Mouse (Mus musculus): Measurements from ENCODE around the gene Hemk1. TPM values are rescaled to one million over a fixed set of nuclear protein-coding genes. Genes with fewer than 3 reads are reported as not detected.
A peak's percentile ranks its signal among the peaks of the same experiment; 100 is the strongest.

Gene Hemk1
- polyA plus RNA-seq, 1 experiment from 2014 or later: 17.2 TPM

GRCm38 (mm10) chr9:107324799-107325561 lies 13.2 kb downstream of the Hemk1 start:
- Histone ChIP-seq H3K4me2 (no peak overlapping the region), H3K9me3 (no peaks in the 10 kb centered on the region), H3K9ac (no peak overlapping the region), H3K27ac (replicated peaks) (no peak overlapping the region), H3K36me3 (no peaks in the 10 kb centered on the region), H3K4me1 (replicated peaks) (no peaks in the 10 kb centered on the region), H3K27me3 (no peaks in the 10 kb centered on the region), H3K4me3 (no peak overlapping the region)
- WGBS: 63% methylated on average over 4 of the region's 4 CpGs
- ATAC-seq (ENCODE audit: low FRiP score, low read depth): no peak

DNA sequence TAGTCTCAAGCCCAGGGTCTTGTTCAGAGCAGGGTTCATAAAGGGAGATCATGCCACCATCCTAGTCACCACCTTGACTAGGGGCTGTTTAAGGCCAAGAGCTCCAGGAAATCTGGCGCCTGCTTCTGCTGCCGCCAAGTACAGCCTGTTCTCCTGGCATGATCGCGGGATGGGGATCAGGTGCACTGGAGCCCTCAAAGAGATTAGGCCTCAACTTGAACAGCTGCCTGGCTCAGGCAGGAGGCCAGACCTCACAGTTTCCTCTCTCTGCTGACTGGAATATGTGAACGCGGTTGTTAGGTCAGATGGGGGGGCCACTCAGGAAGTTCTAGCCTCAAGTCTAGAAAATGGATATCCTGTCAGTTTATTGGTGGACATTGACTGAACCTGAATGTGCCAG lies 14.6 kb downstream of the Hemk1 start:
- ATAC-seq (ENCODE audit: low FRiP score, low read depth): 0 out of 2 replicates have a peak, but pooled peaks have one; percentile 38
- no peaks in the 10 kb centered on the region for H3K4me1 ChIP-seq (replicated peaks)
- no peak overlapping the region for H3K4me3 ChIP-seq
- no peak overlapping the region for H3K4me2 ChIP-seq
- H3K27me3 ChIP-seq: no peaks in the 10 kb centered on the region
- H3K36me3 ChIP-seq: no peaks in the 10 kb centered on the region
- 52% methylated on average over 6 of the region's 6 CpGs for WGBS
- no peak overlapping the region for H3K27ac ChIP-seq (replicated peaks)
- no peaks in the 10 kb centered on the region for H3K9me3 ChIP-seq
- no peak overlapping the region for H3K9ac ChIP-seq

GRCm38 (mm10) chr9:107322461-107323050 lies 15.6 kb downstream of the Hemk1 start:
- Histone ChIP-seq H3K4me3 (no peak overlapping the region), H3K4me1 (replicated peaks) (no peaks in the 10 kb centered on the region), H3K9me3 (no peaks in the 10 kb centered on the region), H3K27me3 (no peaks in the 10 kb centered on the region), H3K9ac (no peak overlapping the region), H3K4me2 (no peak overlapping the region), H3K27ac (replicated peaks) (no peak overlapping the region), H3K36me3 (no peaks in the 10 kb centered on the region)
- 86% methylated on average over 8 of the region's 8 CpGs for WGBS
- ATAC-seq (ENCODE audit: low FRiP score, low read depth): no peak

- Histone ChIP-seq H3K4me3 (no peak overlapping the region), H3K36me3 (no peaks in the 10 kb centered on the region), H3K4me1 (replicated peaks) (no peaks in the 10 kb centered on the region), H3K9ac (no peak overlapping the region), H3K9me3 (no peaks in the 10 kb centered on the region), H3K27ac (replicated peaks) (no peak overlapping the region), H3K4me2 (no peak overlapping the region), H3K27me3 (no peaks in the 10 kb centered on the region)
- ATAC-seq (ENCODE audit: low FRiP score, low read depth): no peak
- WGBS: 77% methylated on average over 2 of the region's 2 CpGs
These were observed 22.4 kb downstream of the Hemk1 start for GRCm38 (mm10) chr9:107315791-107316190.

DNA sequence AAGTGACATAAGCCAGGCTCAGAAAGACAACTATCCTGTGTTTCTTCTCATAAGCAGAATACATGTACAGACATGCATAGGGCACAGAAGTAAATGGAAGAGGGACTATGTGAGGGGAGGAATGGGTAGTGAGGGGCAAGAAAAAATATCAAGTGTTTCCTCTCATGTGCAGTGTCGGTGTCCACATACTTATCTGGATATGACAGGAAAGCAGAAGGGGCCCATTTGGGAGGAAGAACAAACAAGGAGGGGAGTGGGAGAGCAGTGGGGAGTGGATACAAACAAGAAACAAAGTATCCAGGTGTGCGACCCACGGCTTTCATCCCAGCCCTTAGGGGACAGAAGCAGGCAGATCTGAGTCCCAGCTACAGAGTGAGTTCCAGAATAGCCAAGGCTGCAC lies 24.2 kb downstream of the Hemk1 start:
- no peaks in the 10 kb centered on the region for H3K36me3 ChIP-seq
- no peak overlapping the region for H3K27ac ChIP-seq (replicated peaks)
- no peak overlapping the region for H3K9ac ChIP-seq
- H3K27me3 ChIP-seq: no peaks in the 10 kb centered on the region
- no peaks in the 10 kb centered on the region for H3K9me3 ChIP-seq
- WGBS: 84% methylated on average over 3 of the region's 3 CpGs
- no peaks in the 10 kb centered on the region for H3K4me1 ChIP-seq (replicated peaks)
- no peak overlapping the region for H3K4me2 ChIP-seq
- no peak overlapping the region for H3K4me3 ChIP-seq
- ATAC-seq (ENCODE audit: low FRiP score, low read depth): no peak

GRCm38 (mm10) chr9:107312811-107313584 lies 25.2 kb downstream of the Hemk1 start:
- H3K9ac ChIP-seq: no peak overlapping the region
- no peaks in the 10 kb centered on the region for H3K4me1 ChIP-seq (replicated peaks)
- H3K27me3 ChIP-seq: no peaks in the 10 kb centered on the region
- H3K27ac ChIP-seq (replicated peaks): no peak overlapping the region
- H3K9me3 ChIP-seq: no peaks in the 10 kb centered on the region
- no peaks in the 10 kb centered on the region for H3K36me3 ChIP-seq
- H3K4me3 ChIP-seq: no peak overlapping the region
- H3K4me2 ChIP-seq: no peak overlapping the region
- no peak for ATAC-seq (ENCODE audit: low FRiP score, low read depth)
- WGBS: 76% methylated on average over 10 of the region's 10 CpGs

GRCm38 (mm10) chr9:107309600-107309999 lies 28.6 kb downstream of the Hemk1 start:
- H3K4me3 ChIP-seq: no peak overlapping the region
- H3K27me3 ChIP-seq: no peaks in the 10 kb centered on the region

GRCm38 (mm10) chr9:107309171-107309570 lies 29.0 kb downstream of the Hemk1 start:
- Histone ChIP-seq H3K4me2 (no peak overlapping the region), H3K4me1 (replicated peaks) (no peaks in the 10 kb centered on the region), H3K36me3 (no peaks in the 10 kb centered on the region), H3K9me3 (no peaks in the 10 kb centered on the region), H3K27me3 (no peaks in the 10 kb centered on the region), H3K9ac (no peak overlapping the region), H3K4me3 (no peak overlapping the region), H3K27ac (replicated peaks) (no peak overlapping the region)
- WGBS: 91% methylated on average over 9 of the region's 9 CpGs
- no peak for ATAC-seq (ENCODE audit: low FRiP score, low read depth)

More at GRCm38 (mm10) chr9:107309600-107309999, 28.6 kb downstream of the Hemk1 start:
- Histone ChIP-seq H3K27ac (replicated peaks) (no peak overlapping the region), H3K9me3 (no peaks in the 10 kb centered on the region), H3K36me3 (no peaks in the 10 kb centered on the region), H3K4me2 (no peak overlapping the region), H3K9ac (no peak overlapping the region), H3K4me1 (replicated peaks) (no peaks in the 10 kb centered on the region)
- no peak for ATAC-seq (ENCODE audit: low FRiP score, low read depth)
- WGBS: 76% methylated on average over 5 of the region's 5 CpGs

GRCm38 (mm10) chr9:107308346-107309000 lies 29.7 kb downstream of the Hemk1 start:
- Histone ChIP-seq H3K27ac (replicated peaks) (no peak overlapping the region), H3K4me3 (no peak overlapping the region), H3K27me3 (no peaks in the 10 kb centered on the region), H3K4me1 (replicated peaks) (no peaks in the 10 kb centered on the region), H3K4me2 (no peak overlapping the region), H3K9ac (no peak overlapping the region), H3K36me3 (no peaks in the 10 kb centered on the region), H3K9me3 (no peaks in the 10 kb centered on the region)
- no peak for ATAC-seq (ENCODE audit: low FRiP score, low read depth)
- 89% methylated on average over 9 of the region's 9 CpGs for WGBS

DNA sequence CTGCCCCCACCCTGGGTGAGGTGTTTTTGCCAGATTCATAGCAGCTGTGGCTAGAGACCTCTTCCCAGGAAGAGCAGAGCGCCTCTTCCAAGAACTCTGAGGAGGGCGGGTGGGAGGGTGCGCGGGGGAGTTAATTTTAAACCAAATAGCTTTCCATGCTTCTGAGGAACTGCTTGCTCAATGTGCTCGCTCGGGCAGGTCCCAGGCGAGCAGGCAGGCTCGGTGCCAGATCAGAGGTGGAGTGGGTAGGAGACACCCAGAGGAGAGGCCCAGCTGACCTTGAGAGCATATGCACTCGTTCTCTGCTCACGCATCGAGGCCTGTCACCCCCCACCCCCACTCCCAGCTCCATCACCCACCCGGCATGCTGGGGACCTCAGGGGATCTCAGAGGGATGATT lies 30.3 kb downstream of the Hemk1 start:
- Histone ChIP-seq H3K36me3 (no peaks in the 10 kb centered on the region), H3K4me1 (replicated peaks) (no peaks in the 10 kb centered on the region), H3K9ac (no peak overlapping the region), H3K27ac (replicated peaks) (no peak overlapping the region), H3K27me3 (no peaks in the 10 kb centered on the region), H3K9me3 (no peaks in the 10 kb centered on the region), H3K4me2 (no peak overlapping the region), H3K4me3 (no peak overlapping the region)
- 59% methylated on average over 12 of the region's 12 CpGs for WGBS
- no peak for ATAC-seq (ENCODE audit: low FRiP score, low read depth)

DNA sequence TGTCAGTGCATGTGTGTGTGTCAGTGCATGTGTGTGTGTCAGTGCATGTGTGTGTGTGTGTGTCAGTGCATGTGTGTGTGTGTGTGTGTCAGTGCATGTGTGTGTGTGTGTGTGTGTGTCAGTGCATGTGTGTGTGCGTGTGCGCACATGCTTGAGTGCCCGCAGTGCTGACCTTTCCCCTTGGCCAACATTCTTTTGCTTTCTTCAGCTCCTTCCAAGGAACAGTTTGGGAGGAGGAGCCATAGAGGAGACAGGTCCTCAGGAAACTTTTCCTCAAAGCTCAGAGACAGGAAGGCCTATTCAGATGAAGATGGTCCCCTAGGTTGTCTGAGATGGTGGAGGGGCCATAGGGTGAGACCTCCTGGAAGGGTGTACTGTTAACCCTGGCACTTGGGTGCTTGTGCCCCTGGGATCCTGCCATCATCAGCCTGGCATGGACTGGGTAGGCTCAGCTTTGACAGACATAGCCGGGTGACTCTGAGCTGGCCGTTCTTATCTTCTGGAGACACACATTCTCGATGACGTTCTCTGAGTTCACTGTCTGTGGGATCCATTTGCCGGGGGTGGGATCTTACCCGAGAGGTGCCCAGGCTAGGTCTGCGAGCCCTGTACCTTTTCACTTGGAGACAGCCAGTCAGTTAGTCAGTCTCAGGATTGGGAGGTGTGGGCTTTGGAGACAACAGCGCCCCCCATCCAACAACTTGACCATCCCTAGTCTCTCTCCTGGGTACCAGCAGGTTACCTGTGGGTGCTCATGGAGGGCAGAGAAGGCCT lies 30.9 kb downstream of the Hemk1 start:
- Histone ChIP-seq H3K27me3 (no peaks in the 10 kb centered on the region), H3K4me3 (no peak overlapping the region), H3K4me2 (no peak overlapping the region), H3K36me3 (no peaks in the 10 kb centered on the region), H3K27ac (replicated peaks) (no peak overlapping the region), H3K9ac (no peak overlapping the region), H3K4me1 (replicated peaks) (no peaks in the 10 kb centered on the region), H3K9me3 (no peaks in the 10 kb centered on the region)
- 89% methylated on average over 11 of the region's 11 CpGs for WGBS
- no peak for ATAC-seq (ENCODE audit: low FRiP score, low read depth)

All from hindbrain, embryonic 15.5 days (tissue).